In the genomic region with DNA sequence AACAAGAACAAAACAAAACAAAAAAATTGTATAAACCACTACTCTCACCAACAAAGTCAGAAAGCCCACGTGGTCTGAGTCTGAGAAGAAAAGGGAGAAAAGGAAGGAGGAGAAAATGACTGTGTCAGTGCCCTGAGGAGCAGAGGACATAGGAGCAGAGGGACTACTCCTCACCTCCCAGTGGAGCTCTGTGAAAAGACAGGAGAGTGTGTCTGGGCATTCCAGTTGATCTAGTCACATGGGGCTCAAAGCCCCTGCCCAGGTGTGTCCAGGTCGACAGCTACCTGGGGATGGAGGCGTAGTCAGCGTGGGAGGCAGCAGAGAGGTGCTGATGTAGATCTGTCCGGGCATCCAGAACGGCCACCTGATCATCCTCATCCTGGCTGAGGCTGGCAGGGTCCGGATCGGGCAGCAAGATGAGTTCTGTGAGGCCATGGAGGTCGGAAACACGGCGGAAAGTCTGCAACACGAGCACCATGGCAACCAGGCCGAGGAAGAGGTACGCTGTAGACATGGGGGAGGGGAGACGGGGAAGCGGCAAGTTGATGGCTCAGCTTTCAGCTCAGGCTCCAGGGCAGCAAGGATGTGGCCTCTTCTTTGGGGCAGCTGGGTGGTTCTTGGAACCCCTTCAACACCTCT, we compare ENCODE assay signal across 9 mouse cellular contexts. TPM values are rescaled to one million over a fixed set of nuclear protein-coding genes. Genes with fewer than 3 reads are reported as not detected.
DNase-seq lines count a peak whose midpoint lies in the region; ATAC-seq and TF ChIP-seq lines count a peak whose summit lies in the region.
"Had no signal": no experiment of that assay in that cellular context is flagged by ENCODE, and none has a peak within 500 bp of the region (broad histone marks: within the 10 kb centered on the region; RNA-seq: fewer than 3 reads in every experiment).

No protein-coding gene starts in this region.

- 0 out of 2 replicates have a peak, but pooled peaks cover 5% of the 10 kb centered on the region for H3K27me3 ChIP-seq in midbrain, embryonic 14.5 days (ENCODE audit: control insufficient read depth, insufficient read depth, low read length)

- WGBS in midbrain, embryonic 14.5 days = 12% methylated on average over 16 of the region's 16 CpGs

- H3K4me3 ChIP-seq in left cerebral cortex, adult 2 months = peak overlapping the region; percentile 28
- H3K4me3 ChIP-seq in midbrain, embryonic 14.5 days (replicated peaks; ENCODE audit: low read depth, low read length) = no peak overlapping the region

- peak overlapping the region; percentile 40 for H3K4me2 ChIP-seq in midbrain, embryonic 14.5 days (ENCODE audit: low read length)

- intact Hi-C loops in left cerebral cortex, adult 2 months (cut with DNase I) = no loop called here

- peak in 1 of 2 experiments; percentile 51 for DNase-seq in left cerebral cortex, adult 2 months (ENCODE audit: extremely low spot score in 1 of 2, low spot score in 2 of 2)
- DNase-seq in left cerebral cortex, adult 8-10 months (ENCODE audit: low spot score in 2 of 2) = no peak
- DNase-seq in brain, embryonic 14.5 days (ENCODE audit: low read depth) = peak; percentile 57
- peak; percentile 76 for DNase-seq in midbrain, embryonic 14.5 days
- DNase-seq in adrenal gland, adult 8-10 months = no peak
- DNase-seq in cerebellum, adult 11-12 months = no peak
- no peak for DNase-seq in spleen, postnatal 4 days (ENCODE audit: low spot score in 2 of 2)

- no peak for TF ChIP-seq POLR2A in brain, embryonic 14.5 days (IDR thresholded peaks at IDR 0.05; ENCODE audit: borderline replicate concordance, extremely low read depth, insufficient read depth, insufficient read length, poor library complexity, severe bottlenecking)

- H3K36me3 ChIP-seq in midbrain, embryonic 14.5 days (ENCODE audit: control insufficient read depth, insufficient read depth, low read length) = no peaks in the 10 kb centered on the region

- 0 out of 2 replicates have a peak overlapping the region, but pooled peaks have one; percentile 23 for H3K9ac ChIP-seq in midbrain, embryonic 14.5 days (replicated peaks; ENCODE audit: low read length)
- H3K9ac ChIP-seq: liver, embryonic 14.5 days had no signal

- TF ChIP-seq CTCF in left cerebral cortex, adult 2 months (IDR thresholded peaks at IDR 0.05) = no peak
- TF ChIP-seq CTCF in brain, embryonic 14.5 days (IDR thresholded peaks at IDR 0.05; ENCODE audit: borderline replicate concordance, extremely low read depth, insufficient read depth, insufficient read length) = no peak

- H3K4me1 ChIP-seq in midbrain, embryonic 14.5 days (ENCODE audit: control insufficient read depth, insufficient read depth, low read length) = peaks cover 9% of the 10 kb centered on the region; the same call in 1 of the 2 replicates

- ATAC-seq in hematopoietic stem cell, adult 5-6 weeks (replicated peaks in 1 of 2; ENCODE audit: insufficient read depth in 1 of 2, low FRiP score in 2 of 2, low TSS enrichment in 1 of 2, low read depth in 1 of 2, poor library complexity in 2 of 2, severe bottlenecking in 2 of 2) = peak; percentile 49 to 68; a peak in 2 of 4 replicates
- ATAC-seq in midbrain, embryonic 14.5 days (ENCODE audit: low FRiP score, low TSS enrichment) = no peak

- H3K9me3 ChIP-seq in midbrain, embryonic 14.5 days (ENCODE audit: control insufficient read depth, low read length) = no peaks in the 10 kb centered on the region; the same call in 1 of the 2 replicates

- H3K27ac ChIP-seq in left cerebral cortex, adult 2 months = no peak overlapping the region
- H3K27ac ChIP-seq in midbrain, embryonic 14.5 days (replicated peaks; ENCODE audit: low read depth, low read length) = no peak overlapping the region
- H3K27ac ChIP-seq: liver, embryonic 14.5 days had no signal

RNA-seq across cellular contexts. Expression of gene Kcnk6, which starts 7.4 kb away (rescaled TPM):
- total RNA-seq in left cerebral cortex, adult 2 months (2021) = 1 to 10 TPM; 2.9 to 3.3 TPM
- 1 to 10 TPM; 2.6 to 5.0 (median 3.8) TPM for total RNA-seq in left cerebral cortex, adult 8-10 months (2022)
- 1.6 and 1.7 TPM in 2 replicates for polyA plus RNA-seq in brain, embryonic 14.5 days (2012; rRNA removed)
- total RNA-seq in hematopoietic stem cell, adult 5-6 weeks (2017) = 2.3 and 2.8 TPM in 2 replicates
- polyA plus RNA-seq in midbrain, embryonic 14.5 days (2014; fragmentation: Nextera tagmentation; extraction: Ambion mirVana) = 0.54 and 0.85 TPM in 2 replicates
- total RNA-seq in adrenal gland, adult 8-10 months (2022) = 1 to 10 TPM; 1.2 to 2.6 (median 1.8) TPM

RNA-seq across cellular contexts. Expression of gene Catsperg1, which starts 11.0 kb away (rescaled TPM):
- 1 to 10 TPM; 1.3 TPM for total RNA-seq in left cerebral cortex, adult 2 months (2021)
- 1 to 10 TPM; 1.1 to 1.7 (median 1.4) TPM for total RNA-seq in left cerebral cortex, adult 8-10 months (2022)
- polyA plus RNA-seq in brain, embryonic 14.5 days (2012; rRNA removed) = 8.8 and 9.1 TPM in 2 replicates
- total RNA-seq in hematopoietic stem cell, adult 5-6 weeks (2017) = 0.79 and 1.3 TPM in 2 replicates
- polyA plus RNA-seq in midbrain, embryonic 14.5 days (2014; fragmentation: Nextera tagmentation; extraction: Ambion mirVana) = 3.6 TPM in 2 replicates
- total RNA-seq in adrenal gland, adult 8-10 months (2022) = 1 to 10 TPM in 1 of 4 experiments, under 1 TPM in 3; 0.73 to 1.6 (median 0.82) TPM

RNA-seq across cellular contexts. Expression of gene Yif1b, which starts 13.3 kb away (rescaled TPM):
- total RNA-seq in left cerebral cortex, adult 2 months (2021) = 10 to 100 TPM; 44.3 to 47.2 TPM
- 10 to 100 TPM; 50.5 to 55.8 (median 53.6) TPM for total RNA-seq in left cerebral cortex, adult 8-10 months (2022)
- 67.2 and 84.0 TPM in 2 replicates for polyA plus RNA-seq in brain, embryonic 14.5 days (2012; rRNA removed)
- 17.8 and 19.9 TPM in 2 replicates for total RNA-seq in hematopoietic stem cell, adult 5-6 weeks (2017)
- polyA plus RNA-seq in midbrain, embryonic 14.5 days (2014; fragmentation: Nextera tagmentation; extraction: Ambion mirVana) = 86.6 and 107 TPM in 2 replicates
- 10 to 100 TPM; 42.7 to 50.6 (median 44.6) TPM for total RNA-seq in adrenal gland, adult 8-10 months (2022)

RNA-seq across cellular contexts. Expression of gene 2200002D01Rik, which starts 23.4 kb away (rescaled TPM):
- under 1 TPM in 1 of 2 experiments, not detected in 1; 0.32 TPM for total RNA-seq in left cerebral cortex, adult 2 months (2021)
- not detected for total RNA-seq in left cerebral cortex, adult 8-10 months (2022)
- 0.19 and 0.40 TPM in 2 replicates for polyA plus RNA-seq in brain, embryonic 14.5 days (2012; rRNA removed)
- 0.55 and 1.1 TPM in 2 replicates for total RNA-seq in hematopoietic stem cell, adult 5-6 weeks (2017)
- 0.29 and 0.57 TPM in 2 replicates for polyA plus RNA-seq in midbrain, embryonic 14.5 days (2014; fragmentation: Nextera tagmentation; extraction: Ambion mirVana)
- 1 to 10 TPM; 3.0 to 6.9 (median 3.7) TPM for total RNA-seq in adrenal gland, adult 8-10 months (2022)

RNA-seq across cellular contexts. Expression of gene Psmd8, which starts 44.4 kb away (rescaled TPM):
- total RNA-seq in left cerebral cortex, adult 2 months (2021) = 100 to 1,000 TPM; 128 to 132 TPM
- 100 to 1,000 TPM; 118 to 137 (median 127) TPM for total RNA-seq in left cerebral cortex, adult 8-10 months (2022)
- polyA plus RNA-seq in brain, embryonic 14.5 days (2012; rRNA removed) = 287 and 313 TPM in 2 replicates
- total RNA-seq in hematopoietic stem cell, adult 5-6 weeks (2017) = 141 and 144 TPM in 2 replicates
- polyA plus RNA-seq in midbrain, embryonic 14.5 days (2014; fragmentation: Nextera tagmentation; extraction: Ambion mirVana) = 290 and 302 TPM in 2 replicates
- total RNA-seq in adrenal gland, adult 8-10 months (2022) = 100 to 1,000 TPM; 167 to 191 (median 174) TPM

Comparison
In these comparisons a context has a peak if more than half of its experiments do, and no peak if none do; other contexts are left out.
1. DNase-seq: peak in brain, embryonic 14.5 days (single experiment) and midbrain, embryonic 14.5 days (single experiment); none in left cerebral cortex, adult 8-10 months (0 of 2), adrenal gland, adult 8-10 months (single experiment), cerebellum, adult 11-12 months (single experiment) and spleen, postnatal 4 days (0 of 2).